Mouse (Mus musculus): ENCODE measurements around the gene Tbc1d30. TPM values are rescaled to one million over a fixed set of nuclear protein-coding genes. Genes with fewer than 3 reads are reported as not detected.

Gene Tbc1d30
- polyA plus RNA-seq, 1 experiment from 2014 or later = 1.1 TPM

DNA sequence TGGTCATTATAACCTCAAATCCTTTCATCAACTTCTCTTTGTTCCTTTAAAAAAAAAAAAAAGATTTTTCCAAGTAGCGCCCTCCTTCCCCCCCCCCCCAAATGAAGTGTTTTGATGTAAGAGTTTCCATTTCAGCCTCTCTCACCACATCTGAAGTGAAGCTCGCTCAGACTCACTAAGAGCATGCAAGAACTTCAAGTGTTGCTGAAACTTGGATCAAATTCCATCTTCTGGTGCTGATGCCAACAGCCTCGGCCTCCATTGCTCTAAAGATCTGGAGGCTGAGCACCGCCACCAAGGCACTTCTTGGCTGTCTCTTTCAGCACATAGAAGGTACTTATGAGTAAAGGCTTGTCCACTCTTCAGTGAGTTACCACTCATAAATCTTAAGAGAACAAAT lies 128.2 kb downstream of the Tbc1d30 start:
- H3K36me3 ChIP-seq = no peaks in the 10 kb centered on the region
- WGBS = 87% methylated on average over 4 of the region's 4 CpGs
- H3K4me3 ChIP-seq = no peak overlapping the region
- no peaks in the 10 kb centered on the region for H3K27me3 ChIP-seq (ENCODE audit: low read depth, poor library complexity, severe bottlenecking)
- no peaks in the 10 kb centered on the region for H3K4me1 ChIP-seq
- no peak for DNase-seq (ENCODE audit: low spot score)
- H3K27ac ChIP-seq (replicated peaks) = no peak overlapping the region
- 0 out of 2 replicates have a peak, but pooled peaks cover 8% of the 10 kb centered on the region for H3K9me3 ChIP-seq (replicated peaks)

DNA sequence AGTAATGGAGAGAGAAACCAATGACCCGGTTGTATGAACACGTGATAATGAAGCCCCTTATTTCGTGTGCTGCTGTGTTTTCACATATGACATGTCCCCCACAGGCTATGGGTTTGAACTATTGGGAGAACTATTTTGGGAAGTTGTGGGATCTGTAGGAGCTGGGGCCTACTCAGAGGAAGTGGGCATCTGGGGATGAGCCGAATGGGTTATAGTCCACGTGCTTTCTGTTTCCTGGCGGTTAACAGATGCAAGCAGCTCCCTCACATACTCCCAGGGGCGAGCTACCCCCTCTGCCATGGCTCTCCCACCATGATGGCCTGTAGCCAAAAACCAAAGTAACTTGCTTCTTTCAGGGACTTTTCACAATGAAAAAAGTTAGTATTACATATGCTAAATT lies 132.5 kb downstream of the Tbc1d30 start:
- H3K27ac ChIP-seq (replicated peaks) = no peak overlapping the region
- 91% methylated on average over 7 of the region's 7 CpGs for WGBS
- DNase-seq (ENCODE audit: low spot score) = no peak
- H3K9me3 ChIP-seq (replicated peaks) = 0 out of 2 replicates have a peak, but pooled peaks cover 8% of the 10 kb centered on the region
- no peaks in the 10 kb centered on the region for H3K4me1 ChIP-seq
- no peaks in the 10 kb centered on the region for H3K36me3 ChIP-seq
- no peaks in the 10 kb centered on the region for H3K27me3 ChIP-seq (ENCODE audit: low read depth, poor library complexity, severe bottlenecking)
- no peak overlapping the region for H3K4me3 ChIP-seq

DNA sequence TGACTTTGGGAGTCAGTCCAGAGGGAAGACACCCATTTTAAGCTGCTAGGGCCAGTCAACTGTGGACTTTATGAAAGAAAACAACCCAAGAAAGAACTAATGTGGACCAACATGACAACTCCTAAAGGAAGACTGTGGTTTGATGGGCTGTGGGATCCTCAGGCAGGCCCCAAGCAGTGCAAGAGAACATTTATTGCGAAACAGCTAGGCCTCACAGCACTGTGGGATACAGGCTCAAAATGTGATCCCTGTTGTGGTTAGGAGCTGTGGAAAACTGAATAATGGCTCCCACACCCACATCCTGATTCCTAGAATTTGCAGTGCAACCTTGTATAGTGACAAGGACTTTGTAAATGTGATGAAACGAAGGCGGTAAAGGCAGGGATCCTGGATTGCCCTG lies 134.3 kb downstream of the Tbc1d30 start:
- no peak overlapping the region for H3K27ac ChIP-seq (replicated peaks)
- H3K27me3 ChIP-seq (ENCODE audit: low read depth, poor library complexity, severe bottlenecking) = no peaks in the 10 kb centered on the region
- H3K4me1 ChIP-seq = no peaks in the 10 kb centered on the region
- 91% methylated on average over 3 of the region's 3 CpGs for WGBS
- H3K36me3 ChIP-seq = no peaks in the 10 kb centered on the region
- 0 out of 2 replicates have a peak, but pooled peaks cover 8% of the 10 kb centered on the region for H3K9me3 ChIP-seq (replicated peaks)
- DNase-seq (ENCODE audit: low spot score) = no peak
- no peak overlapping the region for H3K4me3 ChIP-seq

Other genes with a start within 250 kb of the Tbc1d30 start
- gene Gns, start 13.8 kb upstream of the Tbc1d30 start, polyA plus RNA-seq (2016; fragmentation: Nextera tagmentation; extraction: Ambion mirVana) = 35.8 and 36.4 TPM in 2 replicates
- gene Rassf3, start 125.1 kb upstream of the Tbc1d30 start, polyA plus RNA-seq (2016; fragmentation: Nextera tagmentation; extraction: Ambion mirVana) = 7.2 and 7.8 TPM in 2 replicates
- gene Tbk1, start 235.5 kb upstream of the Tbc1d30 start, polyA plus RNA-seq (2016; fragmentation: Nextera tagmentation; extraction: Ambion mirVana) = 32.6 and 32.9 TPM in 2 replicates

All from midbrain, embryonic 10.5 days (tissue).